Mouse (Mus musculus) MEL (cell line): ENCODE results near the gene Cnpy2.

Source experiments
- CHD1 ChIP-seq: IDR thresholded peaks from 2 replicates; pipeline ENCODE4 v1.6.1; 2012; ENCODE audit warnings: low read depth, mild to moderate bottlenecking, inconsistent platforms, low read length, improper control_type of control experiment
- CTCF ChIP-seq, 3 experiments: IDR thresholded peaks in 2 of 3; conservative IDR thresholded peaks in 1 of 3; 2 replicates each; pipeline ENCODE4 v1.5.1; 2011 to 2012; ENCODE audit warnings: low read length in 3 of 3, low read depth in 2 of 3, mild to moderate bottlenecking in 2 of 3, improper control_type of control experiment in 1 of 3, inconsistent platforms in 1 of 3, mixed read lengths in 1 of 3, moderate library complexity in 1 of 3; ENCODE audit not compliant: control insufficient read depth in 1 of 3, insufficient read depth in 1 of 3, poor library complexity in 1 of 3, severe bottlenecking in 1 of 3
- ETS1 ChIP-seq: IDR thresholded peaks from 2 replicates; pipeline ENCODE4 v1.6.1; 2012; ENCODE audit warnings: low read depth, mild to moderate bottlenecking, inconsistent platforms, low read length, improper control_type of control experiment, moderate library complexity
- GATA1 ChIP-seq: IDR thresholded peaks from 2 replicates; pipeline ENCODE4 v1.6.1; 2011; ENCODE audit warnings: low read depth, low read length, improper control_type of control experiment
- HCFC1 ChIP-seq: IDR thresholded peaks from 2 replicates; pipeline ENCODE4 v1.6.1; 2012; ENCODE audit warnings: low read depth, mild to moderate bottlenecking, inconsistent platforms, low read length, improper control_type of control experiment, moderate library complexity
- MYC ChIP-seq: IDR thresholded peaks from 2 replicates; pipeline ENCODE4 v1.6.1; 2011; ENCODE audit warnings: low read depth, mild to moderate bottlenecking, low read length, improper control_type of control experiment, moderate library complexity
- NRF1 ChIP-seq: IDR thresholded peaks from 2 replicates; pipeline ENCODE4 v1.6.1; 2014; ENCODE audit warnings: low read depth, mild to moderate bottlenecking, inconsistent platforms, low read length, improper control_type of control experiment, moderate library complexity; ENCODE audit not compliant: poor library complexity, insufficient read depth, severe bottlenecking

DNA sequence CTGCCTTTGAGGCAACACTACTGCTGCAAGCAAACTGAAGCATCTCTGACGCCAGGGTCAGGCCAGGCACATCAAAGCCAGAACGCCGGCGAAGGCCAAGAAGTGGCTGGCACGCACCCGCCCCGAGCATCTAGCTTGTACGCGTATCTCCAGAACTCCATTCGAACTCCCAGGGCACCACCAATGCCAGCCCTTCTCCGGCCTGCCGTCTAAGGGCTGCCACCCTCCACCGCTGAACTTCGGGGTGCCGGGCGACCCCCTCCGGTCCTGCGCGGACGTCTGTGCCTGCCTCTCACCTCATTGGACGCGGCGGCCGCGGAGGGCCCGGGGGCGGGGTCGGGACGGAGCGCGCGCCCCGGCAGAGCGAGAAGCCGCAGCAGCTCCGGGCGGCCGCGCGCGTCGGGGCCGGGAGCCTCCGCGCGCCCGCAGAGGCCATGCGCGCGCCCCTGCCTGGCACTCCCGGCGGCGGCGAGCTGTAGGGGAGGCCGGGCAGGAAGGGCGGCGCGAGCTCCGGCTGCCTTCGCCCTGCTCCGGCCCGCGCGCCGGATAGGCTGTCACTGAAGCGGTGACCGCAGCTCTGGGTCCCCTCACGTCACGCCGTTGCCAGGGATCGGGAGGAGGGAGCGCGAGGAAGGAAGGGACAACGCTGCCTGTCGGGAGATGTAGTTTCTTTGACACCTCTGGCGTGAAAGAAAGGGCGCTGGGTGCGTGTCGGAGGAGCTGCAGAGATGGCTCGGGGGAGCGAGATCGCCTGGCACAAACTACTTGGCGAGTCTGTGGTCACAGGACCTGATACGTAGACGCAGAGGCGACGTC is 46.4 kb downstream of the Cnpy2 start, which contains the start of gene Coq10a:
- no peak for TF ChIP-seq CTCF (IDR thresholded peaks at IDR 0.05 in 2 of 3, conservative IDR thresholded peaks at IDR 0.05 in 1 of 3; ENCODE audit: control insufficient read depth in 1 of 3, insufficient read depth in 1 of 3, low read depth in 2 of 3, low read length in 3 of 3, poor library complexity in 1 of 3, severe bottlenecking in 1 of 3)
- TF ChIP-seq ETS1: no peak
- TF ChIP-seq GATA1: no peak
- peak; percentile 89 for TF ChIP-seq HCFC1
- 0 out of 2 replicates have a peak, but pooled peaks have one; percentile 25 for TF ChIP-seq NRF1
- 0 out of 2 replicates have a peak, but pooled peaks have one; percentile 23 for TF ChIP-seq MYC
- TF ChIP-seq CHD1: no peak
